Mouse (Mus musculus) midbrain, embryonic 13.5 days (tissue): ENCODE results near the gene Rassf5. TPM values are rescaled to one million over a fixed set of nuclear protein-coding genes. Genes with fewer than 3 reads are reported as not detected.

Source experiments
- ATAC-seq: fragments of 200-750 bp; cut with Nextera tagmentation; 2 replicates; pipeline ENCODE4 v1.8.0; 2017; ENCODE audit warnings: mild to moderate bottlenecking, moderate TSS enrichment, moderate library complexity
- H3K27ac ChIP-seq: fragments of 300-500 bp; sonication (generic); 2 replicates; pipeline ENCODE4 v1.5.1; 2015; ENCODE audit warnings: inconsistent platforms, mild to moderate bottlenecking, moderate library complexity
- H3K27me3 ChIP-seq: fragments of 300-500 bp; sonication (generic); 2 replicates; pipeline ENCODE4 v1.6.1; 2015; ENCODE audit warnings: mild to moderate bottlenecking, inconsistent platforms
- H3K36me3 ChIP-seq: fragments of 300-500 bp; sonication (generic); 2 replicates; pipeline ENCODE4 v1.6.1; 2015; ENCODE audit warnings: mild to moderate bottlenecking, inconsistent platforms
- H3K4me1 ChIP-seq: fragments of 300-500 bp; sonication (generic); replicated peaks from 2 replicates; pipeline ENCODE4 v1.6.1; 2015; ENCODE audit warnings: inconsistent platforms
- H3K4me2 ChIP-seq: fragments of 300-500 bp; sonication (generic); replicated peaks from 2 replicates; pipeline ENCODE4 v1.6.1; 2015; ENCODE audit warnings: moderate library complexity, mild to moderate bottlenecking, inconsistent platforms
- H3K4me3 ChIP-seq: fragments of 300-500 bp; sonication (generic); replicated peaks from 2 replicates; pipeline ENCODE4 v1.5.1; 2015; ENCODE audit warnings: mild to moderate bottlenecking, inconsistent platforms
- H3K9ac ChIP-seq: fragments of 300-500 bp; sonication (generic); replicated peaks from 2 replicates; pipeline ENCODE4 v1.6.1; 2015; ENCODE audit warnings: mild to moderate bottlenecking, inconsistent platforms
- H3K9me3 ChIP-seq: fragments of 300-500 bp; sonication (generic); 2 replicates; pipeline ENCODE4 v1.6.1; 2016; ENCODE audit warnings: mild to moderate bottlenecking, inconsistent platforms
- WGBS: fragments of 180-500 bp; shearing (Covaris S2); methylation state at CpG from one replicate; pipeline ENCODE4 v1.1.7; 2015; 5-methylcytosine and 5-hydroxymethylcytosine counted together
- polyA plus RNA-seq: library from polyadenylated mRNA; unstranded; fragments of >200 nt; fragmentation: Nextera tagmentation; extraction: Ambion mirVana; gene quantifications from 2 replicates; pipeline ENCODE4 v1.2.1, GENCODE M21; 2015

Gene Rassf5
- polyA plus RNA-seq, 1 experiment from 2014 or later = 1.9 TPM

- H3K4me2 ChIP-seq = no peak overlapping the region
- no peak overlapping the region for H3K9ac ChIP-seq
- no peak overlapping the region for H3K27ac ChIP-seq
- H3K27me3 ChIP-seq = no peaks in the 10 kb centered on the region
- no peaks in the 10 kb centered on the region for H3K36me3 ChIP-seq
- H3K4me1 ChIP-seq = no peaks in the 10 kb centered on the region
- no peaks in the 10 kb centered on the region for H3K9me3 ChIP-seq
- H3K4me3 ChIP-seq = no peak overlapping the region
- no peak for ATAC-seq
- 52% methylated on average over 7 of the region's 8 CpGs for WGBS
These were observed 33.8 kb upstream of the Rassf5 start for GRCm38 (mm10) chr1:131278606-131279455.

GRCm38 (mm10) chr1:131276831-131277230 is 31.8 kb upstream of the Rassf5 start:
- Histone ChIP-seq H3K4me1 (no peaks in the 10 kb centered on the region), H3K9me3 (no peaks in the 10 kb centered on the region), H3K27ac (no peak overlapping the region), H3K4me2 (no peak overlapping the region), H3K36me3 (no peaks in the 10 kb centered on the region), H3K4me3 (no peak overlapping the region), H3K27me3 (no peaks in the 10 kb centered on the region), H3K9ac (no peak overlapping the region)
- no peak for ATAC-seq

- no peak overlapping the region for H3K4me3 ChIP-seq
- no peaks in the 10 kb centered on the region for H3K9me3 ChIP-seq
- no peaks in the 10 kb centered on the region for H3K27me3 ChIP-seq
- no peak overlapping the region for H3K27ac ChIP-seq
- H3K36me3 ChIP-seq = no peaks in the 10 kb centered on the region
- WGBS = 82% methylated on average over 14 of the region's 14 CpGs
- no peaks in the 10 kb centered on the region for H3K4me1 ChIP-seq
- H3K9ac ChIP-seq = no peak overlapping the region
- H3K4me2 ChIP-seq = no peak overlapping the region
- ATAC-seq = no peak
These were observed 30.5 kb upstream of the Rassf5 start for GRCm38 (mm10) chr1:131275577-131275976.

GRCm38 (mm10) chr1:131274725-131275539 is 29.9 kb upstream of the Rassf5 start:
- Histone ChIP-seq H3K4me1 (0 out of 2 replicates have a peak, but pooled peaks cover 2% of the 10 kb centered on the region), H3K36me3 (no peaks in the 10 kb centered on the region), H3K27ac (no peak overlapping the region), H3K27me3 (no peaks in the 10 kb centered on the region), H3K4me2 (no peak overlapping the region), H3K9ac (no peak overlapping the region), H3K4me3 (no peak overlapping the region), H3K9me3 (no peaks in the 10 kb centered on the region)
- ATAC-seq = no peak
- WGBS = 54% methylated on average over 22 of the region's 22 CpGs

GRCm38 (mm10) chr1:131269797-131270578 is 24.9 kb upstream of the Rassf5 start:
- ATAC-seq = peak; percentile 75
- WGBS = 30% methylated on average over 22 of the region's 22 CpGs
- no peak overlapping the region for H3K27ac ChIP-seq

GRCm38 (mm10) chr1:131268776-131269175 is 23.7 kb upstream of the Rassf5 start:
- H3K4me3 ChIP-seq = no peak overlapping the region
- ATAC-seq = no peak
- no peaks in the 10 kb centered on the region for H3K27me3 ChIP-seq
- H3K9me3 ChIP-seq = no peaks in the 10 kb centered on the region
- H3K4me2 ChIP-seq = no peak overlapping the region
- no peak overlapping the region for H3K27ac ChIP-seq
- H3K9ac ChIP-seq = no peak overlapping the region
- H3K4me1 ChIP-seq = 0 out of 2 replicates have a peak, but pooled peaks cover 3% of the 10 kb centered on the region
- 89% methylated on average over 10 of the region's 10 CpGs for WGBS
- H3K36me3 ChIP-seq = no peaks in the 10 kb centered on the region

More at GRCm38 (mm10) chr1:131269797-131270578, 24.9 kb upstream of the Rassf5 start:
- Histone ChIP-seq H3K4me1 (0 out of 2 replicates have a peak, but pooled peaks cover 3% of the 10 kb centered on the region), H3K9me3 (no peaks in the 10 kb centered on the region), H3K4me3 (no peak overlapping the region), H3K4me2 (peak overlapping the region; percentile 22; the same call in 1 of the 2 replicates), H3K9ac (0 out of 2 replicates have a peak overlapping the region, but pooled peaks have one; percentile 37), H3K27me3 (no peaks in the 10 kb centered on the region), H3K36me3 (no peaks in the 10 kb centered on the region)

- H3K27me3 ChIP-seq = 0 out of 2 replicates have a peak, but pooled peaks cover 5% of the 10 kb centered on the region
- 74% methylated on average over 12 of the region's 12 CpGs for WGBS
- H3K36me3 ChIP-seq = no peaks in the 10 kb centered on the region
- no peak for ATAC-seq
- H3K9ac ChIP-seq = no peak overlapping the region
- H3K9me3 ChIP-seq = no peaks in the 10 kb centered on the region
- H3K27ac ChIP-seq = no peak overlapping the region
- no peak overlapping the region for H3K4me2 ChIP-seq
- no peaks in the 10 kb centered on the region for H3K4me1 ChIP-seq
- H3K4me3 ChIP-seq = no peak overlapping the region
These were observed 18.8 kb upstream of the Rassf5 start for GRCm38 (mm10) chr1:131263905-131264304.

GRCm38 (mm10) chr1:131260309-131260656 is 15.2 kb upstream of the Rassf5 start:
- Histone ChIP-seq H3K36me3 (no peaks in the 10 kb centered on the region), H3K27ac (no peak overlapping the region)

GRCm38 (mm10) chr1:131259632-131260308 is 14.7 kb upstream of the Rassf5 start:
- Histone ChIP-seq H3K4me3 (no peak overlapping the region), H3K27ac (no peak overlapping the region), H3K9me3 (no peaks in the 10 kb centered on the region), H3K4me2 (no peak overlapping the region), H3K36me3 (no peaks in the 10 kb centered on the region), H3K9ac (no peak overlapping the region), H3K27me3 (0 out of 2 replicates have a peak, but pooled peaks cover 5% of the 10 kb centered on the region), H3K4me1 (no peaks in the 10 kb centered on the region)
- 67% methylated on average over 10 of the region's 10 CpGs for WGBS
- ATAC-seq = no peak

More at GRCm38 (mm10) chr1:131260309-131260656, 15.2 kb upstream of the Rassf5 start:
- H3K9me3 ChIP-seq = no peaks in the 10 kb centered on the region
- no peak overlapping the region for H3K9ac ChIP-seq
- H3K4me1 ChIP-seq = no peaks in the 10 kb centered on the region
- no peak overlapping the region for H3K4me2 ChIP-seq
- 31% methylated on average over 10 of the region's 10 CpGs for whole genome bisulfite sequencing
- H3K4me3 ChIP-seq = no peak overlapping the region
- no peak; the same call in 1 of the 2 replicates for ATAC-seq
- H3K27me3 ChIP-seq = 0 out of 2 replicates have a peak, but pooled peaks cover 5% of the 10 kb centered on the region

GRCm38 (mm10) chr1:131257288-131257687 is 12.2 kb upstream of the Rassf5 start:
- ATAC-seq = no peak
- Histone ChIP-seq H3K4me2 (no peak overlapping the region), H3K9me3 (no peaks in the 10 kb centered on the region), H3K36me3 (no peaks in the 10 kb centered on the region), H3K27ac (no peak overlapping the region), H3K9ac (no peak overlapping the region), H3K4me3 (no peak overlapping the region), H3K4me1 (no peaks in the 10 kb centered on the region), H3K27me3 (0 out of 2 replicates have a peak, but pooled peaks cover 5% of the 10 kb centered on the region)
- WGBS = 85% methylated on average over 6 of the region's 6 CpGs
